Mouse (Mus musculus): ENCODE measurements around the gene Loxl4. TPM values are rescaled to one million over a fixed set of nuclear protein-coding genes. Genes with fewer than 3 reads are reported as not detected.

The Loxl4 gene
- total and polyA plus RNA-seq, 3 experiments = not detected

- no peak overlapping the region for H3K4me3 ChIP-seq (ENCODE audit: low read depth, low read length)
- DNase-seq (ENCODE audit: low spot score) (no peak), ATAC-seq (ENCODE audit: extremely low read depth, insufficient number of reproducible peaks, low FRiP score, poor library complexity, severe bottlenecking) (no peak)
- peaks cover 2% of the 10 kb centered on the region; the same call in 1 of the 2 replicates for H3K4me1 ChIP-seq (ENCODE audit: insufficient read depth, low read depth, low read length)
- H3K27me3 ChIP-seq (ENCODE audit: insufficient read depth, low read length) = peaks cover 8% of the 10 kb centered on the region; the same call in 1 of the 2 replicates
- TF ChIP-seq GATA1 (IDR thresholded peaks at IDR 0.05; ENCODE audit: borderline replicate concordance, low read length) (no peak), GATA2 (IDR thresholded peaks at IDR 0.05; ENCODE audit: borderline replicate concordance, low read depth, low read length) (no peak), POLR2AphosphoS5 (IDR thresholded peaks at IDR 0.05; ENCODE audit: insufficient replicate concordance, low read depth, low read length) (no peak), CTCF (IDR thresholded peaks at IDR 0.05; ENCODE audit: low read depth, low read length) (no peak), TAL1 (conservative IDR thresholded peaks at IDR 0.05; ENCODE audit: low read depth, low read length) (no peak)
- no peaks in the 10 kb centered on the region for H3K9me3 ChIP-seq (replicated peaks)
- peaks cover 48% of the 10 kb centered on the region for H3K36me3 ChIP-seq (replicated peaks)
Observed at GRCm38 (mm10) chr19:42597286-42597685, 15.3 kb downstream of the Loxl4 start.

GRCm38 (mm10) chr19:42595066-42595465, 17.5 kb downstream of the Loxl4 start:
- Histone ChIP-seq H3K9me3 (replicated peaks) (no peaks in the 10 kb centered on the region), H3K27me3 (ENCODE audit: insufficient read depth, low read length) (peaks cover 4% of the 10 kb centered on the region; the same call in 1 of the 2 replicates), H3K4me3 (ENCODE audit: low read depth, low read length) (no peak overlapping the region), H3K4me1 (ENCODE audit: insufficient read depth, low read depth, low read length) (peaks cover 2% of the 10 kb centered on the region; the same call in 1 of the 2 replicates), H3K36me3 (replicated peaks) (peaks cover 68% of the 10 kb centered on the region)
- ATAC-seq (ENCODE audit: extremely low read depth, insufficient number of reproducible peaks, low FRiP score, poor library complexity, severe bottlenecking) (no peak), DNase-seq (ENCODE audit: low spot score) (no peak)
- TF ChIP-seq TAL1 (conservative IDR thresholded peaks at IDR 0.05; ENCODE audit: low read depth, low read length) (no peak), GATA2 (IDR thresholded peaks at IDR 0.05; ENCODE audit: borderline replicate concordance, low read depth, low read length) (no peak), POLR2AphosphoS5 (IDR thresholded peaks at IDR 0.05; ENCODE audit: insufficient replicate concordance, low read depth, low read length) (no peak), GATA1 (IDR thresholded peaks at IDR 0.05; ENCODE audit: borderline replicate concordance, low read length) (no peak), CTCF (IDR thresholded peaks at IDR 0.05; ENCODE audit: low read depth, low read length) (no peak)

- no peak overlapping the region for H3K4me3 ChIP-seq (ENCODE audit: low read depth, low read length)
- no peak for ATAC-seq (ENCODE audit: extremely low read depth, insufficient number of reproducible peaks, low FRiP score, poor library complexity, severe bottlenecking)
- H3K27me3 ChIP-seq (ENCODE audit: insufficient read depth, low read length) = no peaks in the 10 kb centered on the region
- no peak for DNase-seq (ENCODE audit: low spot score)
- no peak for TF ChIP-seq POLR2AphosphoS5 (IDR thresholded peaks at IDR 0.05; ENCODE audit: insufficient replicate concordance, low read depth, low read length)
- TF ChIP-seq GATA1 (IDR thresholded peaks at IDR 0.05; ENCODE audit: borderline replicate concordance, low read length) = no peak
- no peak for TF ChIP-seq CTCF (IDR thresholded peaks at IDR 0.05; ENCODE audit: low read depth, low read length)
- no peak for TF ChIP-seq TAL1 (conservative IDR thresholded peaks at IDR 0.05; ENCODE audit: low read depth, low read length)
- TF ChIP-seq GATA2 (IDR thresholded peaks at IDR 0.05; ENCODE audit: borderline replicate concordance, low read depth, low read length) = no peak
- peaks cover 77% of the 10 kb centered on the region for H3K36me3 ChIP-seq (replicated peaks)
- H3K4me1 ChIP-seq (ENCODE audit: insufficient read depth, low read depth, low read length) = no peaks in the 10 kb centered on the region
- H3K9me3 ChIP-seq (replicated peaks) = no peaks in the 10 kb centered on the region
Observed at GRCm38 (mm10) chr19:42593456-42593855, 19.2 kb downstream of the Loxl4 start.

- DNase-seq (ENCODE audit: low spot score) (no peak), ATAC-seq (ENCODE audit: extremely low read depth, insufficient number of reproducible peaks, low FRiP score, poor library complexity, severe bottlenecking) (no peak)
- no peaks in the 10 kb centered on the region for H3K27me3 ChIP-seq (ENCODE audit: insufficient read depth, low read length)
- no peak for TF ChIP-seq TAL1 (conservative IDR thresholded peaks at IDR 0.05; ENCODE audit: low read depth, low read length)
- no peak for TF ChIP-seq GATA2 (IDR thresholded peaks at IDR 0.05; ENCODE audit: borderline replicate concordance, low read depth, low read length)
- TF ChIP-seq CTCF (IDR thresholded peaks at IDR 0.05; ENCODE audit: low read depth, low read length) = no peak
- no peak for TF ChIP-seq POLR2AphosphoS5 (IDR thresholded peaks at IDR 0.05; ENCODE audit: insufficient replicate concordance, low read depth, low read length)
- no peak for TF ChIP-seq GATA1 (IDR thresholded peaks at IDR 0.05; ENCODE audit: borderline replicate concordance, low read length)
- H3K4me3 ChIP-seq (ENCODE audit: low read depth, low read length) = no peak overlapping the region
- H3K9me3 ChIP-seq (replicated peaks) = no peaks in the 10 kb centered on the region
- H3K36me3 ChIP-seq (replicated peaks) = peaks cover 84% of the 10 kb centered on the region
- H3K4me1 ChIP-seq (ENCODE audit: insufficient read depth, low read depth, low read length) = no peaks in the 10 kb centered on the region; the same call in 1 of the 2 replicates
Observed at GRCm38 (mm10) chr19:42591534-42591933, 21.1 kb downstream of the Loxl4 start.

GRCm38 (mm10) chr19:42589246-42589645, 23.4 kb downstream of the Loxl4 start:
- H3K27me3 ChIP-seq (ENCODE audit: insufficient read depth, low read length) = no peaks in the 10 kb centered on the region
- no peak for ATAC-seq (ENCODE audit: extremely low read depth, insufficient number of reproducible peaks, low FRiP score, poor library complexity, severe bottlenecking)
- H3K36me3 ChIP-seq (replicated peaks) = peaks cover 84% of the 10 kb centered on the region
- H3K4me1 ChIP-seq (ENCODE audit: insufficient read depth, low read depth, low read length) = peaks cover 14% of the 10 kb centered on the region
- TF ChIP-seq TAL1 (conservative IDR thresholded peaks at IDR 0.05; ENCODE audit: low read depth, low read length) (no peak), GATA1 (IDR thresholded peaks at IDR 0.05; ENCODE audit: borderline replicate concordance, low read length) (no peak), GATA2 (IDR thresholded peaks at IDR 0.05; ENCODE audit: borderline replicate concordance, low read depth, low read length) (no peak), CTCF (IDR thresholded peaks at IDR 0.05; ENCODE audit: low read depth, low read length) (no peak), POLR2AphosphoS5 (IDR thresholded peaks at IDR 0.05; ENCODE audit: insufficient replicate concordance, low read depth, low read length) (no peak)
- no peaks in the 10 kb centered on the region for H3K9me3 ChIP-seq (replicated peaks)
- no peak for DNase-seq (ENCODE audit: low spot score)
- no peak overlapping the region for H3K4me3 ChIP-seq (ENCODE audit: low read depth, low read length)

- peaks cover 26% of the 10 kb centered on the region for H3K4me1 ChIP-seq (ENCODE audit: insufficient read depth, low read depth, low read length)
- H3K36me3 ChIP-seq (replicated peaks) = peaks cover 81% of the 10 kb centered on the region
- no peak for DNase-seq (ENCODE audit: low spot score)
- no peaks in the 10 kb centered on the region for H3K9me3 ChIP-seq (replicated peaks)
- no peak for ATAC-seq (ENCODE audit: extremely low read depth, insufficient number of reproducible peaks, low FRiP score, poor library complexity, severe bottlenecking)
- TF ChIP-seq POLR2AphosphoS5 (IDR thresholded peaks at IDR 0.05; ENCODE audit: insufficient replicate concordance, low read depth, low read length) (no peak), TAL1 (conservative IDR thresholded peaks at IDR 0.05; ENCODE audit: low read depth, low read length) (no peak), GATA2 (IDR thresholded peaks at IDR 0.05; ENCODE audit: borderline replicate concordance, low read depth, low read length) (no peak), GATA1 (IDR thresholded peaks at IDR 0.05; ENCODE audit: borderline replicate concordance, low read length) (no peak), CTCF (IDR thresholded peaks at IDR 0.05; ENCODE audit: low read depth, low read length) (no peak)
- H3K4me3 ChIP-seq (ENCODE audit: low read depth, low read length) = no peak overlapping the region
- no peaks in the 10 kb centered on the region for H3K27me3 ChIP-seq (ENCODE audit: insufficient read depth, low read length)
Observed at GRCm38 (mm10) chr19:42587704-42588103, 24.9 kb downstream of the Loxl4 start.

Measured in G1E (cell line).